Mouse (Mus musculus): ENCODE data around the gene Cox10.
"Not testable (repeated sequence)": the region's sequence is repeated elsewhere in the genome, so short reads cannot be mapped to it uniquely, and the experiment has no call there.

Cox10 gene

GRCm38 (mm10) chr11:64078956-64079726 is at the start of gene Cox10:
Gene Cox10 (minus strand): TSS chr11:64079468.
- DNase-seq (ENCODE audit: low spot score) = peak; percentile 87

DNA sequence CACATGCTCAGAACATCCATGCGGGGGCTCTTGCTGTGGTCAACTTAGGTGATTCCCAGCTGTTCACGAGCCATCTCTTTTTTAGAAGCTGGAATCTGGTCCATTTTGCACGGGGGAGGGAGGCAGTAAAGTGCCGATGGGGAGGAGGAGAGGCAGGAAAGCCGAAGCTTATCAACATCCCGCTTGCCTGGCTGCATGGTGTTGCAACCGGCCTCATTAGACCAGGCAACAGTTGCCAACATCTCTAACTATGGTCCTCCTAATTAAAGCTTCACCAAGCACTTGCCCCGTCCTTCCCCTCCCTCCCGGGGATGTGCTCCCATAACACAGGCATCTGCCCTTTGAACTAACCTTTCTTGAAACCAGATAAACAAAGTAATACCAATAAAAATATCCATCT is 48.7 kb upstream of the Cox10 start:
- DNase-seq (ENCODE audit: low spot score) = peak; percentile 7

- no peak for DNase-seq (ENCODE audit: low spot score)
These were observed 46.2 kb upstream of the Cox10 start for GRCm38 (mm10) chr11:64125471-64125870.

GRCm38 (mm10) chr11:64123174-64123573 is 43.9 kb upstream of the Cox10 start:
- DNase-seq (ENCODE audit: low spot score) = not testable (repeated sequence)

DNA sequence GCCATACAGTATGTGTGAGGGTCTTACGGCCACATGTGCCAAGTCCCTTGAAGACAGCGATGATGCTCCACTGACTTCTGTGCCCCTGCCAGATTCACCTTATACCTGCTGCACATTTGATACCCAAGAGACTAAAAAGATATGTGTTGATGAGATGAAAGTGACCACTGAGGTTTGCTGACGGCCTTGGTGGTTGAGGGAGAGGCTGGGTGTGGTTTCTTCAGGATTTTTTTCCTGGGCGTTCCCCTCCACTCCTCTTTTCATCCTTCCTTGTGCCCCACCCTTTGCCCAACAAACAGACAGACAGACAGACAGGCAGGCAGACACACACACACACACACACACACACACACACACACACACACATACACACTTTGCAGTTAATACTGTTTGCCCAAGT is 37.4 kb upstream of the Cox10 start:
- DNase-seq (ENCODE audit: low spot score) = no peak

DNA sequence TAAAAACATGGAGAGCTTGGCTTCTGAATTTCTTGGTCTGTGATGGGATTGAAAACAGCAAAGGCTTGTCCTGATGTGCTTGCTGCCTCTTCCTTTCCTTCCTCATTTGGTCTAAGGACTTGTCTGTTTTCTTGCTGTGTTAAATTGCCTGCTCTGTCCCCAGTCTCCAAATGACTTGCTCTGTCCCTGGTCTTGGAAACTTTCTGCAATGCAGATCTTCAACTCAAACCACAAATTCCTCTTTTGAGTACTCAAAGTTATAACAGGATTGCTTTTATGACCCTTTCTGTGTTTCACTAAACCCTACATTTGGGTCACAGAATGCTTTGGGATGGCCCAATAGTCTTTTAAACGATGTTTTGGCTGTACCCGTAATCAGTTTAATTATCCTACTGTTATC is 36.6 kb upstream of the Cox10 start:
- DNase-seq (ENCODE audit: low spot score) = no peak

DNA sequence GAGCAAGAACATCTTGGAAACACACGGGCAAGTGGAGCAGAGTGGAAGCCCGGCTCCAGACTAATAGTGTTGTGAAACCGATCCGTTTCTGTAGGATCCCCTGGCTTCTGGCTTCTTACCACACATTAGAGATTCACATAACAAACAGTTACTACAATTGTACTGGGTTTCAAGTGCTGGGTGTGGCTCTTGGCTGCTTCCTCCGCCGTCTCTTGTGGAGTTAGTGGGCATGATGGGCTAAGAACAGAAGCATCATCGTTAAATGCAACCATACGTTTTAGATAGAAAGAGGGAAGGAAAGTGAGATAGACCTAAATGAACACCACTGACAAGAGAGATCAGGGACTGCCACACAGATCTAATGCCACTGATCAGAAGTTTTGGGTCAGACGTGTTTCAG is 35.8 kb upstream of the Cox10 start:
- DNase-seq (ENCODE audit: low spot score) = no peak

DNA sequence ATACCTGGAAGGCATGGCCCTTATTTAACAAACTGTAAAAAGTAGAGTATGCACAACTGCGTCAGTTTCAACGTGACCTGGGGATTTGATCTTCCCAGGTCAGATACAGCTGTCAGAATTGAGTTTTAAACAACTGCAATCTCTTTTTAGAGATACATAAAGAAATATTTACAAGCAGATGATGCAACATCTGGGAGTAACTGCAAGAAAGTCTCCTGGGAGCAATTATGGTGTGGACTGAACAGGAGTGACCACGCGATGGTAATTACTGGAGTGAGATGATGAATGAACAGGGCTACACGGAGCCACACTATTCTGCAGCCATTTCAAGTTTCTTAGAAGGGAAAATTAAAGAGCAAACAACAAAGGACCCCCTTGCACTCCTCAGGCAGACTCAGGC is 20.8 kb upstream of the Cox10 start:
- no peak for DNase-seq (ENCODE audit: low spot score)

DNA sequence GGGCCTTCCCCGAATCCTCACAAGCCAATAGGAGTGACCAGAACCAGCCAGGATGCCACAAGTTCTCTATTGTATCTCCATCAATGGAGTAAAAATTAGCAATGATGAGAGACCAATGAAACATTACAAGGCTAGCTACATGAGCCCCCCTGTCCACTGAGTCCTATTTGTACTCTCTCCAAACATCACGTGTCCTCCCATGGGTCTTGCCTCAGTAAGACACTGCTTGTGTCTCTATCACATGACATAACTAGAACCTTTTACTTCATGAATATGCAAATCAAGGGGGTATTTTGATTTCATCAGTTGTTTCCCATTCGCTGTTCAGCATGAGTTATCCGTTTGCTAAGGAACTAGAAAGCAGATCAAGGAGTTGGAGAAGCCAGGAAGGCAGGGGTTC is 13.8 kb upstream of the Cox10 start:
- no peak for DNase-seq (ENCODE audit: low spot score)

- DNase-seq (ENCODE audit: low spot score) = no peak
These were observed 11.9 kb upstream of the Cox10 start for GRCm38 (mm10) chr11:64091150-64091549.

DNA sequence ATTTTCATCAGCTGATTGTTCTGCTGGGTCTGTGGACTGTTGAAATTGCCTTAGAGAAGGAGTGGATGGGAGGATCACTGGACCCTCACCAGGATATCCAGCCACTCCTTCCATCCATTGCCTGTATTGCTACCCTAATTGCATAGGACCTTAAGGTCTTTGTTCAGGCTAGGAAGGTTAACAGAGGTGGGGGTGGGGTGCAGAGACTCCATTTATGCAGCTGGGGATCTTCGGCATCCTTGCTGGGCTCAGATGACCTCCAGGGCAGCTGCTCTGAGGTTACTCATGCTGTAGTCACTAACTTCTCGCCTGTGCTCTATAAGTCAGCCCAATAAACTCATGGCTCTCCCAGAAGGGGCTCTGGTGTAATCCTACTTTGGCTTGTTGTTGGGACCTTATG is 10.4 kb upstream of the Cox10 start:
- DNase-seq (ENCODE audit: low spot score) = no peak

DNA sequence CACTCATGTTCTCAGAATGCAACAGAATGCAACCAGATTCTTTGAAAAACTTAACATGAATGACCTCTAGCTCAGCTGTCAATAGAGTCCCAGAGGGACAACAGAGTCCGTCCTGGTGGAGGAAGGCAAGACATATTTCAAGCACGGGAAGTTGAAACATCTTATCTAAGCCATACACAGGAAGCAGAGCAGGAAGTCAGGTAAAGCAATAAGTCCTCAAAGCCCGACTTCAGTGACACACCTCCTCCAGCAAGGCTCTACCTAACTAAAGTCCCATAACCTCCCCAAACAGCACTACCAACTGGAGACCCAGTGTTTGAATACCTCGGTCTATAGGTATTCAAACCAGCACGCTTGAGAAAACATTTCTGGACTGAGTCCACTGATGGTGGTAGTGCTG is 6.6 kb upstream of the Cox10 start:
- DNase-seq (ENCODE audit: low spot score) = no peak

GRCm38 (mm10) chr11:64079727-64080081 is 436 bp upstream of the Cox10 start:
- DNase-seq (ENCODE audit: low spot score) = no peak

DNA sequence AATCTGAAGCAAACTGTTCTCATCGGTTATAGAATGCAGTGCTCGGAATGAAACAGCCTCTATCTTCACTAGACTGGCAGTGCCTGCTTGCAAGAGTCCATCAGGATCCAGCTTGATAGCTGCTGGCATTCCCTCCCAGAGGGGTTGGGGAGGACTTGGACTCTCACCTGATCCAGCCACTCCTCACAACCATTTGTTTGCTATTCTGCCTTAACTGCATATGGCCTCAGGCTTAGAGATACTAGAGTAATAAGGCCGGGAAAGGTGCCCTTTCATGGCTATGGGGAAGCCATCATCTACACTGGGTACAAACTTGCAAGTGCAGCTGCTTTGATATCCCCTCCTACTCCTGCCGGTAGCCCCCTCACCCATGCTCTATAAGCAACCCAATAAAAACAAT is 3.1 kb downstream of the Cox10 start:
- no peak for DNase-seq (ENCODE audit: low spot score)

DNA sequence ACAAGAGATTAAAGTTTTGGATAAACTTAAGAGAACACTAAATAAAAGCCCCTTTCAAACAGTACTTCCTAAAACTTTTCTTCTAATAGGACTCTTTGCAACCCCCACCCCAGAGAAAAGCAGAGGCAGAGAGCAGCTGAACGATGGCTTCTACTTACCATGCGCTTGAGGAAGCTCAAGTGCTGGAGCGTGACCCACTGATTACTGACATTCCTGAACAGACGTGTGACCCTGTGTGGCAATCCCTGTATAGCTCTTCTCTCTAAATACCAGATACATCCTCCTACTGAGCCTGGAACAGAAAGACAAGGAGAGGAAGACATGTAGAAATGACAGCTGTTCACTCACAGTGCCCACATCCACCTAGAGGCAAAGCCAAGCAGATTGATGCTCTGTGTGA is 5.9 kb downstream of the Cox10 start:
- no peak for DNase-seq (ENCODE audit: low spot score)

GRCm38 (mm10) chr11:64071536-64071935 is 7.7 kb downstream of the Cox10 start:
- no peak for DNase-seq (ENCODE audit: low spot score)

DNA sequence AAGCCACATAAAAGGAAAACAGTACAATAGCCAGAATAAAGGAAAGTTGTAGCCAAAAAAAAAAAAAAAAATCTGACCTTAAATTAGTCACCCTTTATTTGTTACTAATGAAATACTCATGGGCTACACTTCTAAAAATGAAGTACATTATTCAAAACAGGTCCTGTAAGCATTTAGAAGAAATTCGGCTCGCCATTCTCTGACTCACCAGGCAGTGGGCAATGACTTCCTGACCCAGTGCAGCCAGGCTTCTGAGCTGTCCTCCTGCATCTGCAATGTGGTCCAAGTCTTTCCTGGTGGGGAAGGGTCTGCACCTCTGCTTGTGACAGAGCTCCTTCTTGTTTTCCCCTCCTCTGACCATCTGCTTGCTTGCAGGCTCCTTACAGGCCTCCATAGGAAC is 13.3 kb downstream of the Cox10 start:
- no peak for DNase-seq (ENCODE audit: low spot score)

GRCm38 (mm10) chr11:64063130-64063529 is 16.1 kb downstream of the Cox10 start:
- no peak for DNase-seq (ENCODE audit: low spot score)

DNA sequence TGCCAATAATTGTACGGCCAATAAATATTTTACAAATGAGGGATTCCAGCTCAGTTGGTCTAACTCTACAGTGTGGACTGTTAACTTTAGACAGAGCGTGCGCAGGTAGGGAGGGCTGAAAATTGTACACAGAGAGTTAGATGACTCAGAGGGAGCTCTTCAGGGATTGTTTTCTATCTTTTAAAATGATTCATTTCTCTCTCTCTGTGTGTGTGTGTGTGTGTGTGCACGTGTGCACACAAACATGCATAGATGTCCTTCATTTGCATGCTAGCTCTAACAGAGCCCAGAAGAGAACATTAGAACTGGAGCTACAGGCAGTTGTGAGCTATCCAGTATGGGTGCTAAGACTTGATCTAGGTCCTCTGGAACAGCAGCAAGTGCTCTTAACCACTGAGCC is 17.0 kb downstream of the Cox10 start:
- no peak for DNase-seq (ENCODE audit: low spot score)

DNA sequence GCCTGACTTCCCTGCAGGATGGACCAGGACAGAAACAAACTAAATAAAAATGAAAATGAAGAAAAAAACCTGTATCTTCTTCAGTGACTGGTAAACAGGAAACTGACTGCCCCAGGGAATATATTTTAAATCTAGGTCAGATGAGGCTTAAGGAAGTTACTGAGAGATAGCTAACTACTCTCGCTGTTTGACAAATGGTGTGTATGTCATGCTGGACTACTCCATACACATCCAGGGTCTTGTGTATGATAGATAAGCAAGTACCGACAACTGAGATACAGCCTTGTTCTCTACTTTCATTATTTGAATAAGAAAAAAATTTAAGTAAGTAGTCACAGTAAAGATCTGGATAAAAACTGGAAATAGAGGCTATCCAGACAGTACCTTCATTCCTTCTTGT is 20.0 kb downstream of the Cox10 start:
- DNase-seq (ENCODE audit: low spot score) = no peak

DNA sequence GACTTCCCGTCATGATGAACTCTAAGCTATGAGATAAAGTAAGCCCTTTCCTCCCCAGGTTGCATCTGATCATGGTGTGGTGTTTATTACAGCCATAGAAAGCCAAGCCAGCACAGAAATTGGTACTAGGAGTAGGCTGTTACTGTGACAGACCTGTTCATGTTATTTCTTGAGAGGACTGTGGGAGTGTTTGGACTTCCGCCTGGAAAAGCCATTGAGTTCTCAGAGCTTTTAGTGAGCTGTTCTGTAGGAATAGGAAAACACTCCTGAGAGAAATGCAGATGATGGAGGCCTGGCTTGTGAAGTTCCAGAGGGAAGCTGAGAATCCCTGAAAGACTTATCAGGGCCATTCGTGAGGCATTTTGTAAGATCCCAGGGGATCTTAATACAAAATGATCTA is 20.8 kb downstream of the Cox10 start:
- DNase-seq (ENCODE audit: low spot score) = no peak

GRCm38 (mm10) chr11:64053371-64053770 is 25.9 kb downstream of the Cox10 start:
- DNase-seq (ENCODE audit: low spot score) = no peak

GRCm38 (mm10) chr11:64051195-64051968 is 27.9 kb downstream of the Cox10 start:
- no peak for DNase-seq (ENCODE audit: low spot score)

GRCm38 (mm10) chr11:64047432-64047831 is 31.8 kb downstream of the Cox10 start:
- DNase-seq (ENCODE audit: low spot score) = no peak
